Mouse (Mus musculus): Measurements from ENCODE around the gene Rflna.

Rflna gene

DNA sequence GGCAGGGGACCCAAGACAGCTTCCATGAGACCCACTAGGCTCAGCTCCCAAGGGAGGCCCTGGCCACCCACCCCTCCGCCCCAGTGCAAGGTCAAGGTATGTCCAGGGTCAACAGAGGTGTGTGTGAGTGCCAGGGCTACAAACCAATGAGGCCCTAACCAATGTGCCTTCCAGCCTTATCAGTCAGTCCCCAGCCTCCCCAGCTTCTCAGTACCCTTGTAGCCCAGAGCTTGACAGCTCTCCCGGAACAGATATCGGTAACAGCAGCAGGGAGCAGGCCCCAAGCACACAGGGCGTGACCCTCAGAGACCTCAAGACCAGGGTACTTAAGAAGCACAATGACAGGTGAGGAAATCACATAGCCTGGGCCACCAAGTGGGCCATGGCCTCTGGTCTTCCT, 46.5 kb downstream of the Rflna start:
- in situ Hi-C loops (cut with MboI; ENCODE audit: low sequenced_read_pairs), result no loop called here

DNA sequence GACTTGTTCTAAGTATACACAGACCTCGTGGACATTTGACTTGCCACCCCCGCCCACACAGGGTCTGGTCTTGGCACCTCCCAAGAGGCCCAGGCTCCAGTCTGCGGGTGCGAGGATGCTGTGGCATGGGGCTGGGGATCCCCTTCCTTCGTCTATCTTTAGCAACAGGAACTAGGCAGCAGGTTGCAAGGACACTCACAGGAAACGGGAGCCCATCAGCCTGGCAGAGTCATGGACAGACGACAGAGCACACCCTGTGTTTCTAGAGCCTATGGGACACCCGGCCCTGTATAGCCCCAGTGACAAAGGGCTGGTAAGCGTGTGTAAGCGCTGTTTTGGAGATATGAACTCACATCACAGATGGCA, 49.2 kb downstream of the Rflna start:
- in situ Hi-C loops (cut with MboI; ENCODE audit: low sequenced_read_pairs), result no loop called here

DNA sequence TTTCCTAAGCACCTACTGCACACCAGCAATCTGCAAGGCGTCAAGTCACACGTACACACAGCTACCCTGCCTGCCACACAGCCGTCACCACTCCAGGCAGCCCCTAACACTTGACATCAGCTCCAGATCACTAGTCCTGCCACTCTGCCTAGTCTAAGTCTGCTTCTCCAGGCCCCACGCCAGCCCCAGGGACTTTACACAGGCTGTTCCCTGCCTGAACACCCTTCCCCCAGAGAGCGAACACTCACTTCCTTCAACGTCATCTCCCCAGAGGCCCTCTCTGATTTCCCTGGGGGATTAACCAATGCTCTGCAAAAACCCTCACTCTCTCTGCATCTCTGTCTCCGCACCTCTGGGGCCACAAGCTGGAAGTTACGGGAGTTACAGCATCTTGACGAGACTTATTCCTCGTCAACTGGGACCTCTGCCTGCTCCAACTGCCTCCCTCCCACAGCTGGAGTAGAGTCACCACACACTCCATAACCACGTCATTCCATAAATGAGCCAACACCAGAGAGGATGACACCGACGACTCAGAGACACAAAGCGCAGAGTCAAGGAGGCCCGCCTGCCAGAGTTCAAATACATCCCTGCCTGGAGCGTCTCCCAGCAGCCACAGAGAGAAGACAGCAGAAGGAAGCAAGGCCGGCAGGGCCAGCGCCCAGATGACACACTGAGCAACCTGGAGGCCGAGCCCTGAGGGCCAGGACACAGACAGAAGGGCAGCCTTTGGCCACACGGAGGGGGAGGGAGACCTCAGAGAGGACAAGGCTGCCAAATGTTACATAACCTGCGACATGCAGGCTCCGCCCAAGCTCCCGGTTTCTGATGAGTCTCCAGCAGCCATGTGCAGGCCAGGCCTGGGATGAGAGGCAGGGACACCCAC, 49.8 kb downstream of the Rflna start:
- in situ Hi-C loops (cut with MboI; ENCODE audit: low sequenced_read_pairs), result no loop called here

DNA sequence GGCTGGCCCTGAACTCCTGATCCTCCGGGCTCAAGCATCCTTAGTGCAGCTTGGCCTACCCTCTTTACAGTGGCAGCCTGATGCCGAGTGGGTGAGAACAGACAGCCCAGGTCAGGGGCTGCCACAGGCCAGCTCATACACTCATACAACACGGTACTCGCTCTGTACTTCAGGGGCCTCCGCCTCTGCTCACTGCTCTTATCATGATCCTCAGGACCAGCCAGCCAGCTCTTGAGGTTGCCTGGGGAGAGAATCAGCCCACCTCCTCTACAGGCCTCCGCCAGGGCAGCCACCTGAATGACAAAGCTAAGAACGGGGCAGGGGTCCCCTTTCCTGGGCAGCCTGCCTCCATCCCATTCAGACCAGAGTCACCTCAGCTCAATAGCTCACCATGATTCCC, 50.6 kb downstream of the Rflna start:
- in situ Hi-C loops (cut with MboI; ENCODE audit: low sequenced_read_pairs), result no loop called here

DNA sequence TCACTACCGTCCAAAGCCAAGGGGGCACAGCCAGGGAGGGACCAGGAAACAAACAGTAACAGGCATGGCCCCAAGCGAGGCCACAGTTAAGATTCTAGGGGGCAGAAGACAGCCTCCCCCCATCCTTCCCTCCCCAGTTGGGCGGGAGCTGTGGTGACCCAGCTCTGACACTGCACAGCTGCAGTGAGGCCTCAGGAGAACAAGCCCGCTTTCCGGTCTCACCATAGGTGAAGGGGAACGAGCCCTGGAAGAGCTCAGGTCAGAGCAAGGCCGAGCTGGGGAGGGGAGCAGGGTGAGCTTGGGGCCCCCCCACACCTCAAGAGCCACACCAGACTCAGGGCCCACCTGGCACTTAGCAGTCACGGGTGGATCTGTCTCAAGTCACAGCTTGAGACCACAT, 52.9 kb downstream of the Rflna start:
- in situ Hi-C loops (cut with MboI; ENCODE audit: low sequenced_read_pairs), result no loop called here

DNA sequence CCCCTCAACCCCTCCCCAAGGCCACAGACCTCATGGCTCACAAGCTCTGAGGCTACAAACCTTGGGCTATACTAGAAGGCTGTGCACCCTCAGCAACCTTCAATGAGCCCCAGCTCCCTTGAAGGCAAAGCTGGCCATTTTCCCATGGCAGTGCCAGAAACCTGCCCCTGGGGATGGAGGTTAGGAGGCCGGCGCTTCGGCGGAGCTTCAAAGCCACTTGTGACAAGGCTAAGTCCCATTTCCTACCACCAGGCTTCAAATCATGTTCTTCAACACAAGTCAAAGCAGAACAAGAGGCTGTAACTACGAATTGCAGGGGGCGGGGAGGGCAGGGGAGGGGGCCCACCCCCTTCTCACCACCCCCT, 53.3 kb downstream of the Rflna start:
- in situ Hi-C loops (cut with MboI; ENCODE audit: low sequenced_read_pairs), result no loop called here

DNA sequence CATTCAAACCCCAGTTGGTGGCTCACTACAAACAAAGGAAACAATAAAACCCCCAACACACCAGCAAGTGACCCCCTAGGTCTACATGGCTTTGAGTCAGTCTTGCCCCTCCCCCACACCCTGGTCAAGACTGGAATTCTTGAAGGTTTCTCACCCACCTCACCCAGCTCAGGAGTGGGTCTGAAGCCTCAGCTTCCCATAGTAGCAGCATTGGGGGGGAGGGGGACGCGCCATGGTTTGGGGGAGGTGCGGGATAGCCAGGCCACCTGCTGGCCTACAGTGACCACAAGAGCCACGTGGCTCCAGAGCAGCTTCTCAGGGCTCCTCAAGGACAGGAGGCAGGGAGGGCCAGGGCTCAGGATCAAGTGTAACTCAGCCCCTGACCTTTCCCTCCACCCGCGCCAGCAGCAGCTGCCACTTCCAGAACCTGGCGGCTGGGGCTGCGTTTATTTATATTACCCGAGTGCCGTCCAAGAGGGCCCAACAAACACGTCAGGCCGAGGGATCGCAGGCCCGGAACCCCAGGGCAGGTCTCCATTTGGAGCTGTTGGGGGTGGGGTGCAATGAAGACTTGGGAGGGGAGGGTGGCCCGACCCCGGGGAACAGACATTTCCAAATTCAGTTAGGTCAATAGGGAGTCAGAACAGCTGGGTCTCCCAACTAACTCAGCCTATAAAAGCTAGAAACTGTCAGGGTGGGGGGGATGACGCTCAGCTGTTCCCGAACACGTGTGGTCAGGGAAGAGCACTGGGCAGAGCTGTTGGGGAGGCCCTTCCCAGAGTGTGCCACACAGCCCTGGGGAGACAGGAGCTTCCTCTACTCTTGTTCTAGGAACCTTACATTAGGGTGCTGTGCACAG, 53.9 kb downstream of the Rflna start:
- in situ Hi-C loops (cut with MboI; ENCODE audit: low sequenced_read_pairs), result no loop called here

DNA sequence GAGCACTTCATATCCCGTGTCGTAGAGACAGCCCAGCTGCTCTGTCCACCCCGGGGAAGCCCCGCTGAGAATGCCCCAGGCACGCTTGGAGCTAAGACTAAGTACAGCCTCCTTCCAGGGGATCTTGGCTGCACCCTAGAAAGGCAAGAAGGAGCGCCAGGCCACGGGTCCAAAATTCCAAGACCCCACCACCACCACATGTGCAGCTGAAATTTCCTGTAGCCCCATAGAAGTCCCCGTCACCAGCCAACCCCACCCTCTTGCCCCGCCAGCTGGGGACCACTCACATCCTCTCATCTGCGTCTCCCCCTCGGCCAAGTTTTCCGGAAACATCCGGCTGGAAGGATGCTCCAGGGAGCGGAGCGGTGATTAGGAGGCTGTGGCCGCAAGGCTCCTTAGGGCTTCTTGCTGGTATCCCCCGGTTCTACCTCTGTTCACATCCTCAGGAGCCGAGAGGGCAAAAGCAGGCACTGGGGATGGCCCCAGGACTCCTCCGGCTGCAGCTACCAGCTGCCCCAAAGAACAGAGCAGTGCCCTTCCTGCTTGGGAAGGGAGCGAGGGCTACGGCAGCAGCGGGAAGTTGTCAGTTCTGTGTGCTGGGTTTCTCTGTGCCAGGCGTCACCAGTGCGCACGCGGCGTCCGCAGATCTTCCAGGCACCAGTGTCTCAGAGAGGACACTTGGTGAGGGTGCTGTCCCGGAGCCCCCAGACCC, 54.7 kb downstream of the Rflna start:
- in situ Hi-C loops (cut with MboI; ENCODE audit: low sequenced_read_pairs), result no loop called here

DNA sequence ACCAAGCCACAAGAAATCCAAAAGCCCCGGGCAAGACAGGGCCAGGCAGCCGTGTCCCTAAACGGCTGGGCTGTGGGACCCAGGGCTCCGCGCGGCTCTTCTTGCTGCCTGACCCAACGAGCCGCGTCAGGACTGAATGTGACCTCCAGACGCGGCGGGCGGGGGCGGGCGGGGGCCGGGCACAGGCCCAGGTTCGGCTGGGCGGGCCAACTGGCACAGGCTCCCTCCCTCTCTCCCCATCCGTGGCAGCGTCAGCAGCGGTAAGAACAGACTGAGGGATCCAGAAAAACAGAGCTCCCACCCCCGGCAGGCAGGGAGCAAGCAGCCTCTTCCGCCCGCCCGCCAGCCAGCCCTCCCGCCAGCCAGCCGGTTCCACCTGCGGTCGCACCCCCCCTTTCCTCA, 55.2 kb downstream of the Rflna start:
- in situ Hi-C loops (cut with MboI; ENCODE audit: low sequenced_read_pairs), result no loop called here
